Mouse (Mus musculus): Measurements from ENCODE around the gene Entpd6. TPM values are rescaled to one million over a fixed set of nuclear protein-coding genes. Genes with fewer than 3 reads are reported as not detected.
A peak's percentile ranks its signal among the peaks of the same experiment; 100 is the strongest.

Gene Entpd6
- total and polyA plus RNA-seq, 3 experiments: 30.6 to 45.5 (median 36.4) TPM

DNA sequence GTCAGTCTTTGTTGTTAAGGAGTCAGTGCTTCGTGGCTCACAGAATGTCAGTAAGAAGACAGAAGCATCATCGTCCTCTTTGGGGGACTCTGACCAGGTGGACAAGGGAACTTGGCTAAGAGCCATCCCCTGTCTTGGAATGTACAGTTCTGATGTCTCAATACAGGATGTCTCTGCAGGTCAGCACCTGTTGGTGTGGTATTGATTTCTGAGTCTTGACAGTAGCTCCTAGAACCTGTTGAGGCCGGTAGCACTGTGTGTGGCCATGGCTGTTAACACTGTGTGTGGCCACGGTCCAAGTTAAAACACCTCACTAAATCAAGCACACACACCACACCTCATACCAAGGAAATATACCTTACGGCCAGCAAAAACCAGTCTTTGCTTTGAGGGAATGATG is 51.8 kb downstream of the Entpd6 start:
- H3K79me2 ChIP-seq (replicated peaks; ENCODE audit: control insufficient read depth, extremely low read depth, insufficient read depth, poor library complexity, severe bottlenecking): peaks cover 3% of the 10 kb centered on the region
- no peaks in the 10 kb centered on the region for H3K27me3 ChIP-seq (replicated peaks)

DNA sequence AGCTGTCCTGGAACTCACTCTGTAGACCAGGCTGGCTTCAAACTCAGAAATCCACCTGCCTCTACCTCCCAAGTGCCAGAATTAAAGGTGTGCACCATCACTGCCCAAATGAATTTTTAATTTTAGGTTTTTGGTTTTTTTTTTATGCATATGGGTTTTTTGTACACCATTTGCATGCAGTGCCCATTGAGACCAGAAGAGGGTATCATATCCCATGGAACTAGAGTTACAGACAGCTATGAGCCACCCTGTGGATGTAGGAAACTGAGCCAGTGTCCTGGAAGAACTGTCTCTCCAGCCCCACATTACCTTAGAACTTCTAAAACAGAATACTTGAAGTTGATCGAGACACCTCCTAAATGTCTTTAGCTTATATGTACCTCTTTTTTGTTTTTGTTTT is 54.2 kb downstream of the Entpd6 start:
- no peaks in the 10 kb centered on the region for H3K4me1 ChIP-seq (ENCODE audit: control insufficient read depth in 1 of 2, insufficient read depth in 2 of 2)
- H3K36me3 ChIP-seq (replicated peaks in 1 of 2; ENCODE audit: control insufficient read depth in 1 of 2, insufficient read depth in 1 of 2, low read length in 1 of 2): peaks cover 55 to 90% of the 10 kb centered on the region in 2 experiments
- dilution Hi-C loops (cut with MboI; ENCODE audit: extremely low pct_ligation_motif_present, extremely low pct_unique_long_range_greater_than_20kb, low sequenced_read_pairs) (no loop called here), in situ Hi-C loops (cut with MboI; ENCODE audit: low pct_ligation_motif_present, low pct_unique_long_range_greater_than_20kb, low sequenced_read_pairs) (no loop called here)
- H3K9me3 ChIP-seq (replicated peaks; ENCODE audit: low read length): no peaks in the 10 kb centered on the region
- DNase-seq (ENCODE audit: extremely low read depth): peak; percentile 41
- peak in 1 of 2 experiments; percentile 70; a peak in 2 of 4 replicates for TF ChIP-seq CTCF (conservative IDR thresholded peaks at IDR 0.05 in 1 of 2, IDR thresholded peaks at IDR 0.05 in 1 of 2; ENCODE audit: low read depth in 2 of 2, low read length in 2 of 2)
- TF ChIP-seq ZNF384 (IDR thresholded peaks at IDR 0.05; ENCODE audit: low read depth, low read length): peak; percentile 85
- TF ChIP-seq USF2 (conservative IDR thresholded peaks at IDR 0.05; ENCODE audit: low read depth, low read length): no peak
- peak; percentile 61 for TF ChIP-seq RAD21 (IDR thresholded peaks at IDR 0.05; ENCODE audit: low read depth, low read length)
- no peak for TF ChIP-seq ZC3H11A (IDR thresholded peaks at IDR 0.05; ENCODE audit: low read depth, low read length)
- TF ChIP-seq HCFC1 (IDR thresholded peaks at IDR 0.05; ENCODE audit: low read depth, low read length): no peak
- no peak for TF ChIP-seq ZMIZ1 (IDR thresholded peaks at IDR 0.05; ENCODE audit: low read depth, low read length)
- no peak for TF ChIP-seq PAX5 (IDR thresholded peaks at IDR 0.05; ENCODE audit: low read length)
- peak; percentile 58 for TF ChIP-seq SMC3 (IDR thresholded peaks at IDR 0.05; ENCODE audit: low read depth, low read length)
- no peak overlapping the region for H3K4me3 ChIP-seq (replicated peaks in 1 of 3; ENCODE audit: low read depth in 2 of 3, low read length in 2 of 3, poor library complexity in 1 of 3)
- no peak overlapping the region for H3K4me2 ChIP-seq (ENCODE audit: insufficient read depth, low read depth, poor library complexity, severe bottlenecking)
- H3K9ac ChIP-seq (ENCODE audit: insufficient read depth, low read depth): no peak overlapping the region
- peaks cover 3% of the 10 kb centered on the region for H3K79me2 ChIP-seq (replicated peaks; ENCODE audit: control insufficient read depth, extremely low read depth, insufficient read depth, poor library complexity, severe bottlenecking)
- no peaks in the 10 kb centered on the region for H3K27me3 ChIP-seq (replicated peaks)
- no peak overlapping the region for H3K27ac ChIP-seq (ENCODE audit: insufficient read depth, low read depth)

More for the DNA sequence above, 51.8 kb downstream of the Entpd6 start:
- peaks cover 46 to 86% of the 10 kb centered on the region in 2 experiments for H3K36me3 ChIP-seq (replicated peaks in 1 of 2; ENCODE audit: control insufficient read depth in 1 of 2, insufficient read depth in 1 of 2, low read length in 1 of 2)
- no peak overlapping the region for H3K9ac ChIP-seq (ENCODE audit: insufficient read depth, low read depth)
- TF ChIP-seq USF2 (conservative IDR thresholded peaks at IDR 0.05; ENCODE audit: low read depth, low read length): no peak
- TF ChIP-seq ZKSCAN1 (IDR thresholded peaks at IDR 0.05; ENCODE audit: borderline replicate concordance, low read depth, low read length): no peak
- no peak for TF ChIP-seq POLR2AphosphoS2 (IDR thresholded peaks at IDR 0.05; ENCODE audit: low read depth, low read length)
- TF ChIP-seq RAD21 (IDR thresholded peaks at IDR 0.05; ENCODE audit: low read depth, low read length): no peak
- TF ChIP-seq MEF2A (IDR thresholded peaks at IDR 0.05; ENCODE audit: borderline replicate concordance, low read depth, low read length): no peak
- TF ChIP-seq CHD1 (IDR thresholded peaks at IDR 0.05; ENCODE audit: low read depth, low read length): no peak
- no peak for TF ChIP-seq MYC (IDR thresholded peaks at IDR 0.05; ENCODE audit: low read depth, low read length)
- no peak overlapping the region for H3K27ac ChIP-seq (ENCODE audit: insufficient read depth, low read depth)
- in situ Hi-C loops (cut with MboI; ENCODE audit: low pct_ligation_motif_present, low pct_unique_long_range_greater_than_20kb, low sequenced_read_pairs): no loop called here
- dilution Hi-C loops (cut with MboI; ENCODE audit: extremely low pct_ligation_motif_present, extremely low pct_unique_long_range_greater_than_20kb, low sequenced_read_pairs): no loop called here
- H3K4me2 ChIP-seq (ENCODE audit: insufficient read depth, low read depth, poor library complexity, severe bottlenecking): no peak overlapping the region
- DNase-seq (ENCODE audit: extremely low read depth): no peak
- no peak overlapping the region for H3K4me3 ChIP-seq (replicated peaks in 1 of 3; ENCODE audit: low read depth in 2 of 3, low read length in 2 of 3, poor library complexity in 1 of 3)
- H3K4me1 ChIP-seq (ENCODE audit: control insufficient read depth in 1 of 2, insufficient read depth in 2 of 2): no peaks in the 10 kb centered on the region
- H3K9me3 ChIP-seq (replicated peaks; ENCODE audit: low read length): no peaks in the 10 kb centered on the region

DNA sequence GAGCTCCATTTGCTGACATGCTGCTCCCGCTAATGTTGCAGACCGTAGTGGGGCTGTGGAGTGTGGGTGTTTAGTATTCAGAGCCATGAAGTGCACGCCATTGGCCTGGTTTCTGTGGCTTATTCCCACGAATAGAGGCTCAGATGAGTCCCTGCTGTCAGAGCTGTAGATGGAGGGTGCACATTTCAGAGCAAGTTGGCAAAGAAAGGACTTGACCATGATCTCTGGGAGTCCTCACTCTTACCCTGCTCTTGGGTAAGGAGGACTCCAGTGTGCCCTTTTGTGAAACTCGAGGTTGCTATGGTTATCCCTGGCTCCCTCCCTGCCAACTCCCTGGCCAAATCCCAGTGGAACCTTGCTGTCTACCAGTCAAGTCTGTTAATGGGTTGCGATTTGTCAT is 59.5 kb downstream of the Entpd6 start:
- Histone ChIP-seq H3K4me2 (ENCODE audit: insufficient read depth, low read depth, poor library complexity, severe bottlenecking) (no peak overlapping the region), H3K79me2 (replicated peaks; ENCODE audit: control insufficient read depth, extremely low read depth, insufficient read depth, poor library complexity, severe bottlenecking) (no peaks in the 10 kb centered on the region), H3K36me3 (replicated peaks in 1 of 2; ENCODE audit: control insufficient read depth in 1 of 2, insufficient read depth in 1 of 2, low read length in 1 of 2) (peaks cover 70 to 94% of the 10 kb centered on the region in 2 experiments), H3K4me1 (ENCODE audit: control insufficient read depth in 1 of 2, insufficient read depth in 2 of 2) (no peaks in the 10 kb centered on the region), H3K9me3 (replicated peaks; ENCODE audit: low read length) (no peaks in the 10 kb centered on the region), H3K27me3 (replicated peaks) (no peaks in the 10 kb centered on the region), H3K27ac (ENCODE audit: insufficient read depth, low read depth) (no peak overlapping the region), H3K4me3 (replicated peaks in 1 of 3; ENCODE audit: low read depth in 2 of 3, low read length in 2 of 3, poor library complexity in 1 of 3) (no peak overlapping the region), H3K9ac (ENCODE audit: insufficient read depth, low read depth) (no peak overlapping the region)
- no peak for DNase-seq (ENCODE audit: extremely low read depth)
- dilution Hi-C loops (cut with MboI; ENCODE audit: extremely low pct_ligation_motif_present, extremely low pct_unique_long_range_greater_than_20kb, low sequenced_read_pairs) (no loop called here), in situ Hi-C loops (cut with MboI; ENCODE audit: low pct_ligation_motif_present, low pct_unique_long_range_greater_than_20kb, low sequenced_read_pairs) (no loop called here)
- TF ChIP-seq EP300 (IDR thresholded peaks at IDR 0.05; ENCODE audit: low read length): no peak
- no peak for TF ChIP-seq GABPA (IDR thresholded peaks at IDR 0.05; ENCODE audit: insufficient replicate concordance, low read depth, low read length)
- TF ChIP-seq UBTF (IDR thresholded peaks at IDR 0.05; ENCODE audit: low read depth, low read length): no peak
- TF ChIP-seq NELFE (IDR thresholded peaks at IDR 0.05; ENCODE audit: low read depth, low read length): no peak
- TF ChIP-seq USF1 (IDR thresholded peaks at IDR 0.05; ENCODE audit: low read depth, low read length): no peak
- TF ChIP-seq HCFC1 (IDR thresholded peaks at IDR 0.05; ENCODE audit: low read depth, low read length): no peak
- TF ChIP-seq SIN3A (IDR thresholded peaks at IDR 0.05; ENCODE audit: low read length): no peak
- TF ChIP-seq ETS1 (conservative IDR thresholded peaks at IDR 0.05; ENCODE audit: low read depth, low read length): no peak
- no peak for TF ChIP-seq MEF2A (IDR thresholded peaks at IDR 0.05; ENCODE audit: borderline replicate concordance, low read depth, low read length)
- TF ChIP-seq CHD2 (IDR thresholded peaks at IDR 0.05; ENCODE audit: low read length): no peak
- no peak for TF ChIP-seq MAFK (IDR thresholded peaks at IDR 0.05; ENCODE audit: insufficient replicate concordance, low read length)
- no peak for TF ChIP-seq MAZ (IDR thresholded peaks at IDR 0.05; ENCODE audit: low read depth, low read length)
- no peak for TF ChIP-seq CTCF (conservative IDR thresholded peaks at IDR 0.05 in 1 of 2, IDR thresholded peaks at IDR 0.05 in 1 of 2; ENCODE audit: low read depth in 2 of 2, low read length in 2 of 2)
- no peak for TF ChIP-seq CHD1 (IDR thresholded peaks at IDR 0.05; ENCODE audit: low read depth, low read length)
- TF ChIP-seq RAD21 (IDR thresholded peaks at IDR 0.05; ENCODE audit: low read depth, low read length): no peak
- TF ChIP-seq E2F4 (IDR thresholded peaks at IDR 0.05; ENCODE audit: insufficient replicate concordance, low read depth, low read length): no peak
- no peak for TF ChIP-seq ZMIZ1 (IDR thresholded peaks at IDR 0.05; ENCODE audit: low read depth, low read length)
